Mouse (Mus musculus) thymus, adult 2 months (tissue): ENCODE measurements around the gene Faf2.

Experiments used
- CTCF ChIP-seq: fragments of 200-500 bp; IDR thresholded peaks from 2 replicates; pipeline ENCODE4 v1.5.1; 2012; ENCODE audit warnings: mild to moderate bottlenecking, control low read depth, low read length, moderate library complexity, borderline replicate concordance; ENCODE audit not compliant: control insufficient read depth, poor library complexity, insufficient read depth; ENCODE audit errors: extremely low read depth
- POLR2A ChIP-seq: fragments of 200-500 bp; IDR thresholded peaks from 2 replicates; pipeline ENCODE4 v1.6.1; 2012; ENCODE audit warnings: mild to moderate bottlenecking, low read length, control low read depth, moderate library complexity; ENCODE audit not compliant: control insufficient read depth, poor library complexity, insufficient read depth; ENCODE audit errors: extremely low read depth

GRCm38 (mm10) chr13:54690151-54690740 lies 68.7 kb downstream of the Faf2 start:
- TF ChIP-seq CTCF (no peak), POLR2A (no peak)
